Mouse (Mus musculus) thymus, adult 2 months (tissue): ENCODE measurements around the gene Lrrtm1.

ENCODE experiments used
- CTCF ChIP-seq: fragments of 200-500 bp; IDR thresholded peaks from 2 replicates; pipeline ENCODE4 v1.5.1; 2012; ENCODE audit warnings: mild to moderate bottlenecking, control low read depth, low read length, moderate library complexity, borderline replicate concordance; ENCODE audit not compliant: control insufficient read depth, poor library complexity, insufficient read depth; ENCODE audit errors: extremely low read depth
- POLR2A ChIP-seq: fragments of 200-500 bp; IDR thresholded peaks from 2 replicates; pipeline ENCODE4 v1.6.1; 2012; ENCODE audit warnings: mild to moderate bottlenecking, low read length, control low read depth, moderate library complexity; ENCODE audit not compliant: control insufficient read depth, poor library complexity, insufficient read depth; ENCODE audit errors: extremely low read depth

DNA sequence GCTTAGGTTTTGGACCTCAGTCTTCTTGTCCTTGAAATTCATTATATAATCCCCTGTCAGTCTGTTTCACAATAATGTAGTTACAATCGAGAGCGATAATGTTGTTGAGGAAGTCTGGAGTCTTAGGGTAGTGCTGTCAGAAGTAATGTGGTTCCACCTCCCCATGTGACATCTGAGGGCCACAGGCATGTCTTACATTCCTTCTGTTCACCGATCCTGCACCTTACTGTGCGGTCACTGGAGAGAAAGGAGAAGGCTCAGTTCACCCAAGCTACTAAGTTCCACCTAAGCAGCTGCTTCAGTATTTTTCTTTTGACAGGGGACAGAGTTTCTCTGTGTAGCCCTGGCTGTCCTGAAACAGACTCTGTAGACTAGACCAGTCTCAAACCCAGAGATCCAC lies 13.9 kb downstream of the Lrrtm1 start:
- TF ChIP-seq CTCF (no peak), POLR2A (no peak)
